Mouse (Mus musculus) liver, adult 2 months (tissue): ENCODE data around the gene Gal. TPM values are rescaled to one million over a fixed set of nuclear protein-coding genes. Genes with fewer than 3 reads are reported as not detected.

Experiments
- DNase-seq: peaks from one replicate; pipeline ENCODE4 v3.0.0-alpha.2; 2011; ENCODE audit warnings: low read depth, low spot score; ENCODE audit errors: extremely low read depth
- H3K27ac ChIP-seq: fragments of 200-500 bp; replicated peaks from 2 replicates; pipeline ENCODE4 v1.5.1; 2012; ENCODE audit warnings: low read depth, mild to moderate bottlenecking, control low read depth, inconsistent platforms, low read length; ENCODE audit not compliant: insufficient read depth
- H3K27me3 ChIP-seq: fragments of 200-500 bp; 2 replicates; pipeline ENCODE4 v1.6.1; 2012; ENCODE audit warnings: mild to moderate bottlenecking, moderate library complexity, low read length, inconsistent platforms; ENCODE audit not compliant: control insufficient read depth, insufficient read depth
- H3K36me3 ChIP-seq: fragments of 200-500 bp; 2 replicates; pipeline ENCODE4 v1.6.1; 2012; ENCODE audit warnings: low read length, inconsistent platforms; ENCODE audit not compliant: control insufficient read depth, insufficient read depth
- H3K4me1 ChIP-seq: fragments of 200-500 bp; 2 replicates; pipeline ENCODE4 v1.6.1; 2011; ENCODE audit warnings: low read length; ENCODE audit not compliant: control insufficient read depth, insufficient read depth
- H3K4me3 ChIP-seq: fragments of 200-500 bp; 2 replicates; pipeline ENCODE4 v1.5.1; 2011; ENCODE audit warnings: low read depth, mild to moderate bottlenecking, control low read depth, low read length, moderate library complexity; ENCODE audit not compliant: insufficient read depth
- H3K79me2 ChIP-seq: fragments of 200-500 bp; 2 replicates; pipeline ENCODE4 v1.6.1; 2012; ENCODE audit warnings: inconsistent platforms, mild to moderate bottlenecking, low read length, moderate library complexity; ENCODE audit not compliant: control insufficient read depth, insufficient read depth
- H3K9ac ChIP-seq: fragments of 200-500 bp; 2 replicates; pipeline ENCODE4 v1.6.1; 2012; ENCODE audit warnings: low read depth, mild to moderate bottlenecking, control low read depth, inconsistent platforms, low read length
- CTCF ChIP-seq: fragments of 200-500 bp; IDR thresholded peaks from 2 replicates; pipeline ENCODE4 v1.5.1; 2011; ENCODE audit warnings: low read depth, low read length, control low read depth
- POLR2A ChIP-seq: fragments of 200-500 bp; IDR thresholded peaks from 2 replicates; pipeline ENCODE4 v1.6.1; 2011; ENCODE audit warnings: low read length, control low read depth; ENCODE audit not compliant: insufficient read depth; ENCODE audit errors: extremely low read depth
- WGBS: fragments of 180-500 bp; shearing (Covaris S2); methylation state at CpG from one replicate; pipeline ENCODE4 v1.1.7; 2018; 5-methylcytosine and 5-hydroxymethylcytosine counted together
- polyA plus RNA-seq: library from polyadenylated mRNA; depleted of rRNA; stranded (reverse); fragments of >200 nt; gene quantifications from 2 replicates; pipeline ENCODE4 v1.2.3, GENCODE M21; 2012
- total RNA-seq: library from RNA; depleted of rRNA; stranded (reverse); fragments of >200 nt; gene quantifications from 2 replicates; pipeline ENCODE4 v1.2.3, GENCODE M21; 2014

The Gal gene
- total and polyA plus RNA-seq, 2 experiments = 0.28 TPM; not detected in 1

GRCm38 (mm10) chr19:3405531-3406281 is 8.6 kb downstream of the Gal start:
- Histone ChIP-seq H3K4me1 (no peaks in the 10 kb centered on the region), H3K4me3 (no peak overlapping the region), H3K27ac (no peak overlapping the region), H3K27me3 (no peaks in the 10 kb centered on the region), H3K36me3 (peaks cover 3% of the 10 kb centered on the region; the same call in 1 of the 2 replicates), H3K79me2 (no peaks in the 10 kb centered on the region), H3K9ac (no peak overlapping the region)
- TF ChIP-seq CTCF (no peak), POLR2A (no peak)
- DNase-seq = no peak
- 81% methylated on average over 1 of the region's 1 CpGs for WGBS

- no peak overlapping the region for H3K9ac ChIP-seq
- no peaks in the 10 kb centered on the region for H3K27me3 ChIP-seq
- H3K36me3 ChIP-seq = peaks cover 3% of the 10 kb centered on the region; the same call in 1 of the 2 replicates
- H3K4me1 ChIP-seq = no peaks in the 10 kb centered on the region
- DNase-seq = no peak
- WGBS = 91% methylated on average over 7 of the region's 7 CpGs
- no peak overlapping the region for H3K27ac ChIP-seq
- no peaks in the 10 kb centered on the region for H3K79me2 ChIP-seq
- no peak overlapping the region for H3K4me3 ChIP-seq
- TF ChIP-seq POLR2A (no peak), CTCF (no peak)
Measured at GRCm38 (mm10) chr19:3404030-3404429, 10.3 kb downstream of the Gal start.

- no peaks in the 10 kb centered on the region for H3K27me3 ChIP-seq
- DNase-seq = no peak
- H3K9ac ChIP-seq = no peak overlapping the region
- no peak for TF ChIP-seq POLR2A
- 89% methylated on average over 6 of the region's 6 CpGs for WGBS
- peaks cover 3% of the 10 kb centered on the region; the same call in 1 of the 2 replicates for H3K36me3 ChIP-seq
- H3K27ac ChIP-seq = no peak overlapping the region
- H3K79me2 ChIP-seq = no peaks in the 10 kb centered on the region
- H3K4me1 ChIP-seq = no peaks in the 10 kb centered on the region
- no peak overlapping the region for H3K4me3 ChIP-seq
Measured at GRCm38 (mm10) chr19:3402390-3402789, 12.0 kb downstream of the Gal start.

GRCm38 (mm10) chr19:3401943-3402342 is 12.4 kb downstream of the Gal start:
- H3K4me3 ChIP-seq = no peak overlapping the region
- H3K79me2 ChIP-seq = no peaks in the 10 kb centered on the region
- DNase-seq = no peak
- H3K27me3 ChIP-seq = no peaks in the 10 kb centered on the region
- H3K4me1 ChIP-seq = no peaks in the 10 kb centered on the region
- H3K9ac ChIP-seq = no peak overlapping the region
- H3K27ac ChIP-seq = no peak overlapping the region
- 81% methylated on average over 7 of the region's 7 CpGs for WGBS
- H3K36me3 ChIP-seq = peaks cover 3% of the 10 kb centered on the region; the same call in 1 of the 2 replicates
- TF ChIP-seq CTCF = no peak
- TF ChIP-seq POLR2A = no peak

- TF ChIP-seq POLR2A (no peak), CTCF (no peak)
- Histone ChIP-seq H3K79me2 (no peaks in the 10 kb centered on the region), H3K36me3 (peaks cover 3% of the 10 kb centered on the region; the same call in 1 of the 2 replicates), H3K27me3 (no peaks in the 10 kb centered on the region), H3K4me3 (no peak overlapping the region), H3K27ac (no peak overlapping the region), H3K4me1 (no peaks in the 10 kb centered on the region), H3K9ac (no peak overlapping the region)
- WGBS = 93% methylated on average over 7 of the region's 7 CpGs
- DNase-seq = no peak
Measured at GRCm38 (mm10) chr19:3401504-3401903, 12.8 kb downstream of the Gal start.

GRCm38 (mm10) chr19:3400057-3400456 is 14.3 kb downstream of the Gal start:
- no peaks in the 10 kb centered on the region for H3K27me3 ChIP-seq

More at GRCm38 (mm10) chr19:3400057-3400456, 14.3 kb downstream of the Gal start:
- no peak for DNase-seq
- no peak overlapping the region for H3K27ac ChIP-seq
- no peaks in the 10 kb centered on the region for H3K4me1 ChIP-seq
- H3K36me3 ChIP-seq = peaks cover 3% of the 10 kb centered on the region; the same call in 1 of the 2 replicates
- TF ChIP-seq POLR2A = no peak
- TF ChIP-seq CTCF = no peak
- H3K79me2 ChIP-seq = no peaks in the 10 kb centered on the region
- no peak overlapping the region for H3K4me3 ChIP-seq
- WGBS = 97% methylated on average over 4 of the region's 4 CpGs
- H3K9ac ChIP-seq = no peak overlapping the region
